Mouse (Mus musculus) liver, embryonic 14.5 days (tissue): ENCODE results near the gene Sdsl.

Source experiments
- CTCF ChIP-seq: IDR thresholded peaks from 2 replicates; pipeline ENCODE4 v1.5.1; 2016; ENCODE audit warnings: antibody characterized with exemption, low read depth, control low read depth
- EP300 ChIP-seq: IDR thresholded peaks from 2 replicates; pipeline ENCODE4 v1.6.1; 2016; ENCODE audit warnings: antibody characterized with exemption, low read depth

- TF ChIP-seq CTCF, result no peak
- no peak for TF ChIP-seq EP300
Measured at GRCm38 (mm10) chr5:120514031-120514677, 41.5 kb upstream of the Sdsl start.
